Mouse (Mus musculus) spleen, adult 18-20 months (tissue): ENCODE measurements around the gene Frem2.

Experiments
- DNase-seq, 2 experiments: peaks; one replicate each; pipeline ENCODE4 v3.0.0; 2022; ENCODE audit warnings: mixed read lengths in 2 of 2

The Frem2 gene

GRCm38 (mm10) chr3:53620355-53620754, 36.8 kb downstream of the Frem2 start:
- DNase-seq: no peak

GRCm38 (mm10) chr3:53611106-53611505, 46.0 kb downstream of the Frem2 start:
- no peak for DNase-seq

- DNase-seq: no peak
These were observed 47.3 kb downstream of the Frem2 start for GRCm38 (mm10) chr3:53609851-53610250.

- DNase-seq: no peak
These were observed 57.0 kb downstream of the Frem2 start for GRCm38 (mm10) chr3:53600140-53600539.

GRCm38 (mm10) chr3:53599315-53599714, 57.8 kb downstream of the Frem2 start:
- no peak for DNase-seq

GRCm38 (mm10) chr3:53598153-53598800, 58.9 kb downstream of the Frem2 start:
- DNase-seq: no peak

- no peak for DNase-seq
These were observed 62.7 kb downstream of the Frem2 start for GRCm38 (mm10) chr3:53594471-53594870.

GRCm38 (mm10) chr3:53593718-53594117, 63.4 kb downstream of the Frem2 start:
- DNase-seq: no peak

- DNase-seq: no peak
These were observed 65.1 kb downstream of the Frem2 start for GRCm38 (mm10) chr3:53592036-53592435.

GRCm38 (mm10) chr3:53590139-53590621, 67.0 kb downstream of the Frem2 start:
- peak in 1 of 2 experiments; percentile 25 for DNase-seq

GRCm38 (mm10) chr3:53583248-53583647, 73.9 kb downstream of the Frem2 start:
- no peak for DNase-seq

GRCm38 (mm10) chr3:53580596-53581254, 76.4 kb downstream of the Frem2 start:
- no peak for DNase-seq

GRCm38 (mm10) chr3:53579121-53579704, 77.9 kb downstream of the Frem2 start:
- no peak for DNase-seq

GRCm38 (mm10) chr3:53576320-53577116, 80.6 kb downstream of the Frem2 start:
- no peak for DNase-seq

GRCm38 (mm10) chr3:53574123-53574522, 83.0 kb downstream of the Frem2 start:
- no peak for DNase-seq

- no peak for DNase-seq
These were observed 85.5 kb downstream of the Frem2 start for GRCm38 (mm10) chr3:53571663-53572062.

- no peak for DNase-seq
These were observed 92.6 kb downstream of the Frem2 start for GRCm38 (mm10) chr3:53564521-53564920.

- no peak for DNase-seq
These were observed 93.4 kb downstream of the Frem2 start for GRCm38 (mm10) chr3:53563746-53564145.

GRCm38 (mm10) chr3:53561813-53562212, 95.3 kb downstream of the Frem2 start:
- no peak for DNase-seq

- no peak for DNase-seq
These were observed 98.1 kb downstream of the Frem2 start for GRCm38 (mm10) chr3:53559056-53559455.

GRCm38 (mm10) chr3:53558230-53558629, 98.9 kb downstream of the Frem2 start:
- DNase-seq: no peak

GRCm38 (mm10) chr3:53557388-53558214, 99.6 kb downstream of the Frem2 start:
- DNase-seq: no peak
